Mouse (Mus musculus) hindbrain, postnatal 0 days (tissue): ENCODE data around the gene Cenpi. TPM values are rescaled to one million over a fixed set of nuclear protein-coding genes. Genes with fewer than 3 reads are reported as not detected.

Experiments used
- ATAC-seq: fragments of 200-750 bp; cut with Nextera tagmentation; 2 replicates; pipeline ENCODE4 v1.8.0; 2017; ENCODE audit warnings: mild to moderate bottlenecking, moderate TSS enrichment, moderate library complexity
- DNase-seq: peaks from one replicate; pipeline ENCODE4 v3.0.0-alpha.2; 2015; ENCODE audit warnings: low spot score
- H3K27ac ChIP-seq: fragments of 300-500 bp; sonication (generic); 2 replicates; pipeline ENCODE4 v1.5.1; 2014; ENCODE audit warnings: mild to moderate bottlenecking
- H3K27me3 ChIP-seq: fragments of 300-500 bp; sonication (generic); 2 replicates; pipeline ENCODE4 v1.6.1; 2014; ENCODE audit warnings: low read length, mixed read lengths; ENCODE audit not compliant: insufficient read depth
- H3K36me3 ChIP-seq: fragments of 300-500 bp; sonication (generic); 2 replicates; pipeline ENCODE4 v1.6.1; 2014; ENCODE audit warnings: low read length, mixed read lengths; ENCODE audit not compliant: insufficient read depth
- H3K4me1 ChIP-seq: fragments of 300-500 bp; sonication (generic); 2 replicates; pipeline ENCODE4 v1.6.1; 2014; ENCODE audit warnings: antibody characterized with exemption, low read length, mixed read lengths; ENCODE audit not compliant: insufficient read depth
- H3K4me2 ChIP-seq: fragments of 300-500 bp; sonication (generic); 2 replicates; pipeline ENCODE4 v1.6.1; 2014; ENCODE audit warnings: low read depth, mild to moderate bottlenecking, low read length, moderate library complexity, mixed read lengths
- H3K4me3 ChIP-seq: fragments of 300-500 bp; sonication (generic); 2 replicates; pipeline ENCODE4 v1.5.1; 2014; ENCODE audit warnings: low read length
- H3K9ac ChIP-seq: fragments of 300-500 bp; sonication (generic); replicated peaks from 2 replicates; pipeline ENCODE4 v1.6.1; 2014; ENCODE audit warnings: mild to moderate bottlenecking, low read length, moderate library complexity, mixed read lengths
- H3K9me3 ChIP-seq: fragments of 300-500 bp; sonication (generic); 2 replicates; pipeline ENCODE4 v1.6.1; 2016; ENCODE audit warnings: low read length, mixed read lengths
- CTCF ChIP-seq: IDR thresholded peaks from 2 replicates; pipeline ENCODE4 v1.5.1; 2016; ENCODE audit warnings: antibody characterized with exemption, control low read depth, low read depth
- WGBS: fragments of 180-500 bp; shearing (Covaris S2); extraction: QIAGEN DNeasy Blood & Tissue Kit; methylation state at CpG from one replicate; pipeline ENCODE4 v1.1.7; 2014; 5-methylcytosine and 5-hydroxymethylcytosine counted together
- polyA plus RNA-seq: library from polyadenylated mRNA; unstranded; fragments of >200 nt; fragmentation: Nextera tagmentation; extraction: Ambion mirVana; gene quantifications from 2 replicates; pipeline ENCODE4 v1.2.1, GENCODE M21; 2015
- total RNA-seq: library from RNA; depleted of rRNA; stranded (reverse); fragments of >200 nt; gene quantifications from 2 replicates; pipeline ENCODE4 v1.2.3, GENCODE M21; 2014; rRNA removed

The Cenpi gene
- total RNA-seq (4.7 and 7.4 TPM in 2 replicates), polyA plus RNA-seq (6.6 and 6.7 TPM in 2 replicates)

DNA sequence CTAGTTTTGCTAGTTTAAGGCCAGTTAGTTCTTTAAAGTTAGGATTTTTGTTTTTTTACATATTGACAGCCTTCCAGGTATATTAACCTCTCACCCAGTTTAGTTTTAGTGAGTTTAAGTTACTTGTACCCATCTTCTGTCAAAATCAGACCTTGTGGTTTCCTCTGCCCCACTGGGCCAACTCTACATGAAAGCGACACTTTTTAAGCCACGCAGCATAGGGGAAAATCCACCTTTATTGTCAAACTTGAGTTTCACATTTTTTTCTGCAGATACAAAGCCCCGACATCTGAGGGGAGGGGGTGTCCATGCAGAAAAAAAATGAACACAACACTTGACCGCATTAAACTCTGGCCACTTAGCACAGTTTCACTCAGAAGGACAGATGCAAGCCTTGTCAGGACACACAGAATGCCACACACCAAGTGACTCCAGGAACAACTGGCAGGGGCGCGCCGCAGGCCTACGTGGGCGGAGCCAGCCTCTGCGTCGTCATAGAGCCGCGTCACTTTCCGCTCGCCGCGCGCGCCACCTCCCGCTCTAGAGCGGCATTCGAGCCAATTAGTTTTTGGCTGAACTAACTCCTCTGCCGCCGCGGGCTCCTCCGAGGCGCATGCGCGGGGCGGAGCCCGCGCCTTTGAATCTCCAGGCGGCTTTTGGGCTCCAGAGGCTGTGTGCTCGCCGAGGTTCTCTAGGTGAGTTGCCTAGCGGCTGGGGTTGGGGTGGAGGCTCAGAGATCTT is at the start of gene Cenpi:
Gene Cenpi (plus strand): TSS at position 551 of the 741 bp plus-strand sequence.
- no peak within 1 kb of the TSS; the same call in 1 of the 2 replicates for H3K9ac ChIP-seq
- H3K27ac ChIP-seq = no peak within 1 kb of the TSS
- H3K36me3 ChIP-seq = no peaks in the 10 kb centered on the region
- peak; percentile 92 for DNase-seq
- peak within 1 kb of the TSS; percentile 39 for H3K4me3 ChIP-seq
- ATAC-seq = peak; percentile 96
- H3K9me3 ChIP-seq = no peaks in the 10 kb centered on the region
- no peaks in the 10 kb centered on the region for H3K27me3 ChIP-seq
- peak within 1 kb of the TSS; percentile 58 for H3K4me2 ChIP-seq
- 42% methylated on average over 36 of the region's 36 CpGs for WGBS
- no peaks in the 10 kb centered on the region for H3K4me1 ChIP-seq
- TF ChIP-seq CTCF = peak; percentile 41

DNA sequence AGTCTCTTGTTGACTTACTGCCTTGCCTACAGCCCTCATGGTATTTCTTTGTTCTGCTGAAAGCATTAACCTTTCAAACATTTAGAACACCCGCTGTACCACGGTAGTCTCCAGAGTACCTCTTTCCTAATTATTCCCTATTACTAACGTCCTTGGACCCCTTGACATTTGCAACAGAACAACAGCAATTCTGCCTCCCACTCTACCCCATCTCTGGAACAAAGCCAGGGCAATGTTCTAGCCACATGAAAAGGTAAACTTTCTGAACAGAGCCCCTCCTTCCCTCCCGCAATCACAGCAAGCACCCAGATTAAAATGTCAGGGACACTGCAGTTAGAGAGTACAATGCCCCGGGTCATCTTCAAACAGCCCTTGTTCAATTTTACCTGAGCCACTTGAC is 46.7 kb upstream of the Cenpi start:
- TF ChIP-seq CTCF = no peak
- H3K4me2 ChIP-seq = no peak overlapping the region
- no peaks in the 10 kb centered on the region for H3K9me3 ChIP-seq
- H3K27me3 ChIP-seq = no peaks in the 10 kb centered on the region
- H3K4me3 ChIP-seq = no peak overlapping the region
- WGBS = 49% methylated on average over 5 of the region's 5 CpGs
- H3K9ac ChIP-seq = no peak overlapping the region
- H3K27ac ChIP-seq = no peak overlapping the region
- DNase-seq (no peak), ATAC-seq (no peak)
- no peaks in the 10 kb centered on the region for H3K36me3 ChIP-seq
- H3K4me1 ChIP-seq = no peaks in the 10 kb centered on the region

DNA sequence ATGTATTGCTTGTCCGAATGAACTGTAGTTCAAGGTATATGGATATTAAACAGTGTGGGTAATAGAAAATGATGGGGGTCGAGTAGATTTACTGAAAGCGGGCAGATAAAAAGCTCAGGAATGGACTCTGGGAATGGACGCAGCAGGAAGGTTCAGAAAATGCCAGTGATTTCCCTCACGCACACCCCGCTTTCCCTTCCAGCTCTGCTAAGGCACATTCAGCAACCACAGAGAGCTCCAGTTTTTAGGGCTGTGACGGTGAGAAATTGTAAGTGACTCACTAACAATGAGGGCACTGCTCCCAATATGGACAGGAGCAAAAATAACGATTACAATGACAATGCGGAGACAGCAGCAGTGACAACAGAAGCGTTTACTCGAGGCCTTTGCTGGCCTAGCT is 45.8 kb upstream of the Cenpi start:
- Histone ChIP-seq H3K4me2 (0 out of 2 replicates have a peak overlapping the region, but pooled peaks have one; percentile 16), H3K27me3 (no peaks in the 10 kb centered on the region), H3K9ac (no peak overlapping the region), H3K9me3 (no peaks in the 10 kb centered on the region), H3K4me1 (no peaks in the 10 kb centered on the region), H3K4me3 (no peak overlapping the region), H3K36me3 (no peaks in the 10 kb centered on the region), H3K27ac (no peak overlapping the region)
- no peak for TF ChIP-seq CTCF
- peak; percentile 47 for DNase-seq
- WGBS = 64% methylated on average over 11 of the region's 11 CpGs
- peak; percentile 66 for ATAC-seq

DNA sequence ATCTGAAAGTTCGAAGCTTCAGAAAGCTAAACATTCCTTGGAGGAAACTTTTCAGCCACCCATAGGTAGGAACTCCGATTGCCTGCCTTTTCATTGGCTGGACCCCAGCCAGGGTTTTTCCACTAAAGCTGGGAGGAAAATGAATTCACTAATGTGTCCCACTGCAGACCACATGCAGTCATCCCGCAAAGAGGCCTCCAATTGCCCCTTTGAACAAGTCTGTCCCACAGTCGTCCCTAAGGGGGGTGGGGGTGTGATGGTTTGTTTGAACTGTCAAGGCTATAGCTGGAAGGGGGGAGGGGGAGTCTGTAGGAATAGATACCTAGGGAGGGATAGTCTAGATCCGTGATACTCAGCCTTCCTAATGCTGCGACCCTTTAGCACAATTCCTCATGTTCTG is 32.2 kb upstream of the Cenpi start:
- peak; percentile 4 for DNase-seq
- 34% methylated on average over 6 of the region's 6 CpGs for whole genome bisulfite sequencing
- ATAC-seq = no peak
- Histone ChIP-seq H3K9ac (no peak overlapping the region), H3K9me3 (no peaks in the 10 kb centered on the region), H3K4me1 (no peaks in the 10 kb centered on the region), H3K27me3 (no peaks in the 10 kb centered on the region), H3K36me3 (no peaks in the 10 kb centered on the region), H3K4me2 (no peak overlapping the region; the same call in 1 of the 2 replicates), H3K27ac (no peak overlapping the region), H3K4me3 (no peak overlapping the region)
- TF ChIP-seq CTCF = no peak

DNA sequence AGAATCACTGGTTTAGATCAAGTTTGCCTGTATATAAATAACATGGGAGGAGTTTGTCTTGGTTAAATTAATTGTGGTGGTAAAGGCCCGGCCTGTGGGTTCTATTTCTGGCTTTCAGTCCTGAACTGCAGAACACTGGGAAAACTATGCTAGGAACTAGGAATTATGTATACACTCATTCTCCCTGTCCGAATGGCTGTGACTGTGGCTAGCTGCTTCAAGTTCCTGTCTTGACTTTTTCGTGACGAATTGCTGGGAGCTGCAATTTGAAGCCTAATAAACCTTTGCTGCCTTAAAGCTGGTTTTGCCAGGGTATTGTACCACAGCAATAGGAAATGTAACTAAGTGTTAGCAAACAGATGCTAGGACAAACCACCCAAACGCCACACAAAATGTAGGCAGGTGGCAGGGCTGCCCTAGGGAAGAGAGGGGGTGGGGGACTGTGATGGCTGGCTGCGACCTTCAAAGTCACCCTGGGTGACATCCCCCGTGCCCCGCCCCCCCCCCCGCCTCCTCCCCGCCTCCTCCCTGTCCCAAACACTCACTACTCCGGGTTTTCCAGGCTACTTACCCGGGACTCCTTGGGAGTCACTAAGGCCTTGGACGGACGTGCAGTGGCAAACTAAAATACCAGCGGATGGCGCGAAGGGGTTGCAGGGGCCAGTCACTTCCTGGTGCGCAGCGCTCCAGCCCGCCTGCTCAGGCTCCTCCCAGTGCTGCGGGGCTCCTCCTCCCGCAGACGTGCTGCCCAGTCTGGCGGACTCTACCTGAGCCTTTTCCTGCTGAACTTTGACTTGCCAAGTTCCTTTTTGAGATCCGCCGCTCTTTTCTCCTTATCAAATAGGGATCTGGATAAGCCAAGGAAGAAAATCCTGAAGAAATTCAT is 31.4 kb upstream of the Cenpi start, which contains the start of gene Trmt2b:
Gene Trmt2b (minus strand): TSS at position 710 of the 886 bp plus-strand sequence.
- H3K36me3 ChIP-seq = no peaks in the 10 kb centered on the region
- no peak for TF ChIP-seq CTCF
- DNase-seq (peak; percentile 48), ATAC-seq (peak; percentile 88; the same call in 1 of the 2 replicates)
- H3K27me3 ChIP-seq = no peaks in the 10 kb centered on the region
- H3K9me3 ChIP-seq = no peaks in the 10 kb centered on the region
- H3K4me2 ChIP-seq = peak within 1 kb of the TSS; percentile 55
- no peaks in the 10 kb centered on the region for H3K4me1 ChIP-seq
- H3K9ac ChIP-seq = peak within 1 kb of the TSS; percentile 33; the same call in 1 of the 2 replicates
- WGBS = 28% methylated on average over 21 of the region's 26 CpGs
- peak within 1 kb of the TSS; percentile 32 for H3K4me3 ChIP-seq
- peak within 1 kb of the TSS; percentile 48; the same call in 1 of the 2 replicates for H3K27ac ChIP-seq

DNA sequence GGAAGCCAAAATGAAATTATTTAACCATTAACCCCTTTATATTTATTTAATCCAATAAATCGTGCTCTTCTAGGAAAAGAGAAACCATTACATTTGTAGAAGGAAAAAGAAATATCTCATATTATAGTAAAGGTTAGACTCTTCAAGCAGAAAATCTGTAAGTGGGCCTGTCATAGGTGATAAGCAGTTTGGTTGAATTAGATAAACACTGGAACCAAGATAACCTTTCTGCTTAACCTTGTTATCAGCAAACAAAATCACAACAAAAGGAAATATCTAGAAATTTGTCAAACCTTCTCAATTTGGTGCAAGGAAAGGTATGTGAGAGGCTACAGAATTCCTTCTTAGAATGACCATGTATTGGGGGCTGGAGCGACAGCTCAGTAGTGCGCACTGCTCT is 27.4 kb upstream of the Cenpi start:
- H3K4me2 ChIP-seq = no peak overlapping the region
- H3K27ac ChIP-seq = no peak overlapping the region
- TF ChIP-seq CTCF = no peak
- no peak overlapping the region for H3K9ac ChIP-seq
- H3K9me3 ChIP-seq = no peaks in the 10 kb centered on the region
- WGBS = 77% methylated on average over 3 of the region's 3 CpGs
- no peaks in the 10 kb centered on the region for H3K36me3 ChIP-seq
- H3K27me3 ChIP-seq = no peaks in the 10 kb centered on the region
- no peak overlapping the region for H3K4me3 ChIP-seq
- DNase-seq (no peak), ATAC-seq (no peak)
- no peaks in the 10 kb centered on the region for H3K4me1 ChIP-seq
